ENCODE assay signal across 8 mouse cellular contexts in the genomic region with DNA sequence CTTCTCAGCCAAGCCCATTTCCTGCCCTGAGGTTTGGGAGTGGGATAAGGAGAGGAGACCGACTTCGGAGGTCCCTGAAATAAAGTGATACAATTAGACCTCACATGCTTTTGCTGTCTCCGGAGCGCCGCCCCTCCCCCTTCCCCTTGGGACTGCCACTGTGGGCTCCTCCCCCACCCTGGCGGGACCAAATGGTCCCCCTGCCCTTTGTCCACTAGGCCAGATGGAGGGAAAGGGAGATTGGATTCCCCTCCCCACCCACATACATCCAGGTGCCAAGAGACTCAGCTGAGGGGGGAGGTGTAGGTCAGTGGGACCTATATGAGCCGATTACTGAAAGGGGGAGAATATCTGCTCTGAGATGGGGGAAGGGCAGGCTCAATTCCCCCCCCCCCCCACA. TPM values are rescaled to one million over a fixed set of nuclear protein-coding genes. Genes with fewer than 3 reads are reported as not detected.
DNase-seq lines count a peak whose midpoint lies in the region; ATAC-seq lines count a peak whose summit lies in the region.

No protein-coding gene starts in this region.

- peak overlapping the region; percentile 93 for H3K27ac ChIP-seq in limb, embryonic 11.5 days (replicated peaks; ENCODE audit: low read depth, low read length)
- H3K27ac ChIP-seq in neural tube, embryonic 15.5 days (replicated peaks), result peak overlapping the region; percentile 90

- 0 out of 2 replicates have a peak, but pooled peaks have one; percentile 1 for ATAC-seq in limb, embryonic 11.5 days (ENCODE audit: insufficient number of reproducible peaks, low FRiP score, low TSS enrichment, low read depth)
- ATAC-seq in neural tube, embryonic 15.5 days (ENCODE audit: low FRiP score), result 0 out of 2 replicates have a peak, but pooled peaks have one; percentile 2
- no peak for ATAC-seq in megakaryocyte-erythroid progenitor cell, adult 5-6 weeks (replicated peaks; ENCODE audit: low FRiP score, low TSS enrichment, poor library complexity, severe bottlenecking)

- H3K4me3 ChIP-seq in limb, embryonic 11.5 days (ENCODE audit: low read depth, low read length), result peak overlapping the region; percentile 88
- peak overlapping the region; percentile 64 for H3K4me3 ChIP-seq in neural tube, embryonic 15.5 days (replicated peaks)

- peaks cover 70% of the 10 kb centered on the region for H3K4me1 ChIP-seq in limb, embryonic 11.5 days (ENCODE audit: control insufficient read depth, insufficient read depth, low read length)
- peaks cover 81% of the 10 kb centered on the region for H3K4me1 ChIP-seq in neural tube, embryonic 15.5 days

- peak; percentile 36 to 54 for DNase-seq in left cerebral cortex, postnatal 14 days (ENCODE audit: low spot score in 2 of 2)
- no peak for DNase-seq in left cerebral cortex, adult 11 months (ENCODE audit: low spot score)
- DNase-seq in cerebellum, adult 9-10 months, result peak; percentile 91
- DNase-seq in heart, postnatal 14 days, result peak; percentile 48 to 51
- peak; percentile 78 for DNase-seq in limb, embryonic 11.5 days (ENCODE audit: low spot score)
- DNase-seq in frontal cortex, postnatal 25 days (ENCODE audit: low spot score in 2 of 2), result no peak

- H3K36me3 ChIP-seq in limb, embryonic 11.5 days (ENCODE audit: control insufficient read depth, insufficient read depth, low read length), result no peaks in the 10 kb centered on the region; the same call in 1 of the 2 replicates
- H3K36me3 ChIP-seq in neural tube, embryonic 15.5 days, result no peaks in the 10 kb centered on the region

- 2% methylated on average over 7 of the region's 7 CpGs for WGBS in limb, embryonic 11.5 days
- 0% methylated on average over 7 of the region's 7 CpGs for WGBS in neural tube, embryonic 15.5 days

- peak overlapping the region; percentile 84 for H3K9ac ChIP-seq in limb, embryonic 11.5 days (ENCODE audit: low read length)
- peak overlapping the region; percentile 73 for H3K9ac ChIP-seq in neural tube, embryonic 15.5 days (replicated peaks)

- H3K9me3 ChIP-seq in limb, embryonic 11.5 days (ENCODE audit: control insufficient read depth, low read length), result no peaks in the 10 kb centered on the region
- no peaks in the 10 kb centered on the region for H3K9me3 ChIP-seq in neural tube, embryonic 15.5 days (replicated peaks)

- peak overlapping the region; percentile 79 for H3K4me2 ChIP-seq in limb, embryonic 11.5 days (ENCODE audit: low read depth, severe bottlenecking)
- H3K4me2 ChIP-seq in neural tube, embryonic 15.5 days, result peak overlapping the region; percentile 87

- no peaks in the 10 kb centered on the region for H3K27me3 ChIP-seq in limb, embryonic 11.5 days (ENCODE audit: control insufficient read depth, insufficient read depth, low read length)
- no peaks in the 10 kb centered on the region for H3K27me3 ChIP-seq in neural tube, embryonic 15.5 days (replicated peaks)

- intact Hi-C loops in left cerebral cortex, postnatal 14 days (cut with DNase I), result no loop called here
- intact Hi-C loops in heart, postnatal 14 days (cut with DNase I), result no loop called here

RNA-seq across cellular contexts. Expression of a gene that starts 0.3 kb away (rescaled TPM):
- 100 to 1,000 TPM; 151 to 170 TPM for total RNA-seq in left cerebral cortex, postnatal 14 days (2021)
- total RNA-seq in heart, postnatal 14 days (2021), result 10 to 100 TPM; 62.4 to 68.8 TPM
- 162 and 172 TPM in 2 replicates for polyA plus RNA-seq in limb, embryonic 11.5 days (2014; fragmentation: Nextera tagmentation; extraction: Ambion mirVana)
- polyA plus RNA-seq in neural tube, embryonic 15.5 days (2015; fragmentation: Nextera tagmentation; extraction: Ambion mirVana), result 185 and 222 TPM in 2 replicates
- total RNA-seq in megakaryocyte-erythroid progenitor cell, adult 5-6 weeks (2014; fragmentation: Nextera tagmentation), result 0.40 and 6.6 TPM in 2 replicates
- 0.30 and 0.89 TPM in 2 replicates for total RNA-seq in megakaryocyte-erythroid progenitor cell, adult 5-6 weeks (2017)

RNA-seq across cellular contexts. Expression of a gene that starts 5.3 kb away (rescaled TPM):
- total RNA-seq in left cerebral cortex, postnatal 14 days (2021), result 10 to 100 TPM; 48.7 to 54.1 TPM
- 10 to 100 TPM; 21.9 to 22.0 TPM for total RNA-seq in heart, postnatal 14 days (2021)
- polyA plus RNA-seq in limb, embryonic 11.5 days (2014; fragmentation: Nextera tagmentation; extraction: Ambion mirVana), result 39.6 and 43.2 TPM in 2 replicates
- 73.2 and 77.0 TPM in 2 replicates for polyA plus RNA-seq in neural tube, embryonic 15.5 days (2015; fragmentation: Nextera tagmentation; extraction: Ambion mirVana)
- 40.5 and 56.0 TPM in 2 replicates for total RNA-seq in megakaryocyte-erythroid progenitor cell, adult 5-6 weeks (2014; fragmentation: Nextera tagmentation)
- total RNA-seq in megakaryocyte-erythroid progenitor cell, adult 5-6 weeks (2017), result 18.6 and 31.0 TPM in 2 replicates

RNA-seq across cellular contexts. Expression of a gene that starts 5.6 kb away (rescaled TPM):
- total RNA-seq in left cerebral cortex, postnatal 14 days (2021), result 1 to 10 TPM; 7.7 to 8.1 TPM
- 1 to 10 TPM; 6.8 to 8.9 TPM for total RNA-seq in heart, postnatal 14 days (2021)
- 7.9 and 9.3 TPM in 2 replicates for polyA plus RNA-seq in limb, embryonic 11.5 days (2014; fragmentation: Nextera tagmentation; extraction: Ambion mirVana)
- 10.0 and 13.6 TPM in 2 replicates for polyA plus RNA-seq in neural tube, embryonic 15.5 days (2015; fragmentation: Nextera tagmentation; extraction: Ambion mirVana)
- 11.9 and 14.9 TPM in 2 replicates for total RNA-seq in megakaryocyte-erythroid progenitor cell, adult 5-6 weeks (2014; fragmentation: Nextera tagmentation)
- 3.6 and 4.9 TPM in 2 replicates for total RNA-seq in megakaryocyte-erythroid progenitor cell, adult 5-6 weeks (2017)

RNA-seq across cellular contexts. Expression of a gene that starts 12.9 kb away (rescaled TPM):
- total RNA-seq in left cerebral cortex, postnatal 14 days (2021), result 1 to 10 TPM; 3.7 to 5.8 TPM
- total RNA-seq in heart, postnatal 14 days (2021), result under 1 TPM in 1 of 2 experiments, not detected in 1; 0.10 TPM
- polyA plus RNA-seq in limb, embryonic 11.5 days (2014; fragmentation: Nextera tagmentation; extraction: Ambion mirVana), result 0.24 and 0.58 TPM in 2 replicates
- polyA plus RNA-seq in neural tube, embryonic 15.5 days (2015; fragmentation: Nextera tagmentation; extraction: Ambion mirVana), result 1.1 and 1.4 TPM in 2 replicates
- total RNA-seq in megakaryocyte-erythroid progenitor cell, adult 5-6 weeks (2014; fragmentation: Nextera tagmentation), result not detected in 2 replicates
- total RNA-seq in megakaryocyte-erythroid progenitor cell, adult 5-6 weeks (2017), result not detected in 2 replicates

RNA-seq across cellular contexts. Expression of a gene that starts 14.7 kb away (rescaled TPM):
- 10 to 100 TPM in 1 of 2 experiments, 1 to 10 TPM in 1; 7.9 to 11.1 TPM for total RNA-seq in left cerebral cortex, postnatal 14 days (2021)
- total RNA-seq in heart, postnatal 14 days (2021), result 10 to 100 TPM; 16.2 to 18.9 TPM
- 41.9 and 42.6 TPM in 2 replicates for polyA plus RNA-seq in limb, embryonic 11.5 days (2014; fragmentation: Nextera tagmentation; extraction: Ambion mirVana)
- polyA plus RNA-seq in neural tube, embryonic 15.5 days (2015; fragmentation: Nextera tagmentation; extraction: Ambion mirVana), result 20.5 and 24.9 TPM in 2 replicates
- 17.3 and 22.0 TPM in 2 replicates for total RNA-seq in megakaryocyte-erythroid progenitor cell, adult 5-6 weeks (2014; fragmentation: Nextera tagmentation)
- 20.9 and 22.4 TPM in 2 replicates for total RNA-seq in megakaryocyte-erythroid progenitor cell, adult 5-6 weeks (2017)

Comparison
In these comparisons a context has a peak if more than half of its experiments do, and no peak if none do; other contexts are left out.
1. DNase-seq: peak in left cerebral cortex, postnatal 14 days (2 of 2), cerebellum, adult 9-10 months (single experiment), heart, postnatal 14 days (2 of 2) and limb, embryonic 11.5 days (single experiment); none in left cerebral cortex, adult 11 months (single experiment) and frontal cortex, postnatal 25 days (0 of 2).
2. RNA of a gene that starts 0.3 kb away (total RNA-seq): 151 to 170 TPM in left cerebral cortex, postnatal 14 days and 62.4 to 68.8 TPM in heart, postnatal 14 days; 0.30 to 6.6 TPM in megakaryocyte-erythroid progenitor cell, adult 5-6 weeks; every median in the first group is over 4 times any median in the second.